In the genomic region with DNA sequence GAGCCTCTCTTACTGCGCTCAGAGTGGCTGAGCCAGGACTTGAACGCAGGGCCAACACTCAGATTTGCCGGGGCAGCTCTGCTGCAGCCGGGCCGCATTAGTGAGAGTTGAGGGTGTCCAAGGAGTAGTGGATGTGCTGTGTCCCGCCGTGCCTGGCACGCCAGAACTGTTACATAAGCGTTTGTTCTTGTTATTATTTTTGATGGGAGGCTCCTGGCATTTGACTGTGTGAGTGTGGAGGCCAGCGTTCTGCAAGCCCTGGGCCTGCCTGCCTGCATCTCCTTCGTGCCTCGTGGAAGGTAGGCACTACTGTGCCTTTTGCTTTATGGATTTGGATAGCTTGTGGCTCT, we compare ENCODE assay signal across 7 mouse cellular contexts. TPM values are rescaled to one million over a fixed set of nuclear protein-coding genes. Genes with fewer than 3 reads are reported as not detected.
DNase-seq lines count a peak whose midpoint lies in the region; ATAC-seq and TF ChIP-seq lines count a peak whose summit lies in the region.

No protein-coding gene starts in this region.

- peak overlapping the region; percentile 9; the same call in 1 of the 2 replicates for H3K4me3 ChIP-seq in midbrain, embryonic 10.5 days
- H3K4me3 ChIP-seq in midbrain, embryonic 14.5 days (replicated peaks; ENCODE audit: low read depth, low read length) = no peak overlapping the region
- H3K4me3 ChIP-seq in embryonic facial prominence, embryonic 12.5 days = 0 out of 2 replicates have a peak overlapping the region, but pooled peaks have one; percentile 1
- H3K4me3 ChIP-seq in heart, postnatal 0 days (ENCODE audit: low read depth, low read length) = peak overlapping the region; percentile 73

- no peak overlapping the region for H3K9ac ChIP-seq in midbrain, embryonic 14.5 days (replicated peaks; ENCODE audit: low read length)
- no peak overlapping the region for H3K9ac ChIP-seq in embryonic facial prominence, embryonic 12.5 days
- H3K9ac ChIP-seq in heart, postnatal 0 days (replicated peaks; ENCODE audit: low read depth, low read length) = peak overlapping the region; percentile 86

- no peaks in the 10 kb centered on the region for H3K36me3 ChIP-seq in midbrain, embryonic 10.5 days
- no peaks in the 10 kb centered on the region for H3K36me3 ChIP-seq in midbrain, embryonic 14.5 days (ENCODE audit: control insufficient read depth, insufficient read depth, low read length)
- H3K36me3 ChIP-seq in embryonic facial prominence, embryonic 12.5 days = no peaks in the 10 kb centered on the region
- H3K36me3 ChIP-seq in heart, postnatal 0 days (replicated peaks; ENCODE audit: control insufficient read depth, insufficient read depth, low read length) = no peaks in the 10 kb centered on the region

- H3K27me3 ChIP-seq in midbrain, embryonic 10.5 days (ENCODE audit: low read depth, poor library complexity, severe bottlenecking) = peaks cover 72% of the 10 kb centered on the region
- H3K27me3 ChIP-seq in midbrain, embryonic 14.5 days (ENCODE audit: control insufficient read depth, insufficient read depth, low read length) = peaks cover 48% of the 10 kb centered on the region
- H3K27me3 ChIP-seq in embryonic facial prominence, embryonic 12.5 days = peaks cover 52% of the 10 kb centered on the region
- H3K27me3 ChIP-seq in heart, postnatal 0 days (ENCODE audit: control insufficient read depth, insufficient read depth, low read length) = no peaks in the 10 kb centered on the region

- ATAC-seq in midbrain, embryonic 14.5 days (ENCODE audit: low FRiP score, low TSS enrichment) = no peak
- ATAC-seq in embryonic facial prominence, embryonic 12.5 days (ENCODE audit: insufficient number of reproducible peaks, insufficient read depth, low FRiP score, low TSS enrichment) = no peak
- no peak for ATAC-seq in heart, postnatal 0 days (ENCODE audit: insufficient read depth, low read depth)
- no peak for ATAC-seq in monocyte, adult 5-6 weeks (replicated peaks; ENCODE audit: insufficient number of reproducible peaks, low FRiP score, low TSS enrichment, poor library complexity, severe bottlenecking)

- TF ChIP-seq CTCF in heart, postnatal 0 days (IDR thresholded peaks at IDR 0.05; ENCODE audit: low read depth) = no peak

- no peak overlapping the region for H3K27ac ChIP-seq in midbrain, embryonic 10.5 days (replicated peaks)
- no peak overlapping the region for H3K27ac ChIP-seq in midbrain, embryonic 14.5 days (replicated peaks; ENCODE audit: low read depth, low read length)
- H3K27ac ChIP-seq in embryonic facial prominence, embryonic 12.5 days = no peak overlapping the region
- H3K27ac ChIP-seq in heart, postnatal 0 days (ENCODE audit: low read depth) = 0 out of 2 replicates have a peak overlapping the region, but pooled peaks have one; percentile 18

- peaks cover 29% of the 10 kb centered on the region for H3K4me1 ChIP-seq in midbrain, embryonic 10.5 days
- 0 out of 2 replicates have a peak, but pooled peaks cover 4% of the 10 kb centered on the region for H3K4me1 ChIP-seq in midbrain, embryonic 14.5 days (ENCODE audit: control insufficient read depth, insufficient read depth, low read length)
- H3K4me1 ChIP-seq in embryonic facial prominence, embryonic 12.5 days = 0 out of 2 replicates have a peak, but pooled peaks cover 12% of the 10 kb centered on the region
- H3K4me1 ChIP-seq in heart, postnatal 0 days (ENCODE audit: control insufficient read depth, insufficient read depth) = peaks cover 12% of the 10 kb centered on the region; the same call in 1 of the 2 replicates

- DNase-seq in midbrain, embryonic 10.5 days (ENCODE audit: low spot score) = no peak
- DNase-seq in midbrain, embryonic 14.5 days = no peak
- DNase-seq in heart, postnatal 0 days (ENCODE audit: low spot score) = no peak
- peak; percentile 68 to 73 for DNase-seq in lung, adult 18-20 months
- no peak for DNase-seq in right cerebral cortex, postnatal 36 days (ENCODE audit: low spot score in 2 of 2)

- no peak for TF ChIP-seq EP300 in heart, postnatal 0 days (IDR thresholded peaks at IDR 0.05; ENCODE audit: low read depth)

- WGBS in midbrain, embryonic 10.5 days = 88% methylated on average over 12 of the region's 12 CpGs
- 85% methylated on average over 12 of the region's 12 CpGs for WGBS in midbrain, embryonic 14.5 days
- 85% methylated on average over 12 of the region's 12 CpGs for WGBS in embryonic facial prominence, embryonic 12.5 days
- WGBS in heart, postnatal 0 days = 68% methylated on average over 12 of the region's 12 CpGs

- peaks cover 6% of the 10 kb centered on the region for H3K9me3 ChIP-seq in midbrain, embryonic 10.5 days (replicated peaks)
- no peaks in the 10 kb centered on the region for H3K9me3 ChIP-seq in midbrain, embryonic 14.5 days (ENCODE audit: control insufficient read depth, low read length)
- no peaks in the 10 kb centered on the region for H3K9me3 ChIP-seq in embryonic facial prominence, embryonic 12.5 days
- H3K9me3 ChIP-seq in heart, postnatal 0 days (replicated peaks; ENCODE audit: control insufficient read depth, low read length) = no peaks in the 10 kb centered on the region

- no peak overlapping the region for H3K4me2 ChIP-seq in midbrain, embryonic 14.5 days (ENCODE audit: low read length)
- H3K4me2 ChIP-seq in embryonic facial prominence, embryonic 12.5 days (replicated peaks) = no peak overlapping the region
- peak overlapping the region; percentile 95 for H3K4me2 ChIP-seq in heart, postnatal 0 days (ENCODE audit: low read depth, low read length)

RNA-seq across cellular contexts. Expression of a gene that starts 1.3 kb away (rescaled TPM):
- 35.7 and 35.8 TPM in 2 replicates for polyA plus RNA-seq in midbrain, embryonic 10.5 days (2016; fragmentation: Nextera tagmentation; extraction: Ambion mirVana)
- 28.8 and 29.9 TPM in 2 replicates for polyA plus RNA-seq in midbrain, embryonic 14.5 days (2014; fragmentation: Nextera tagmentation; extraction: Ambion mirVana)
- polyA plus RNA-seq in embryonic facial prominence, embryonic 12.5 days (2016; fragmentation: Nextera tagmentation; extraction: Ambion mirVana) = 45.0 and 46.9 TPM in 2 replicates
- total RNA-seq in heart, postnatal 0 days (2014; rRNA removed; ENCODE audit: low replicate concordance) = 76.8 and 84.3 TPM in 2 replicates
- polyA plus RNA-seq in heart, postnatal 0 days (2015; fragmentation: Nextera tagmentation; extraction: Ambion mirVana) = 37.6 and 39.3 TPM in 2 replicates
- total RNA-seq in monocyte, adult 5-6 weeks (2017) = 55.2 to 64.6 TPM (median 57.9 TPM) in 3 replicates

RNA-seq across cellular contexts. Expression of a gene that starts 2.2 kb away (rescaled TPM):
- polyA plus RNA-seq in midbrain, embryonic 10.5 days (2016; fragmentation: Nextera tagmentation; extraction: Ambion mirVana) = 0.30 and 0.48 TPM in 2 replicates
- 1.4 TPM in 2 replicates for polyA plus RNA-seq in midbrain, embryonic 14.5 days (2014; fragmentation: Nextera tagmentation; extraction: Ambion mirVana)
- 7.1 and 7.8 TPM in 2 replicates for polyA plus RNA-seq in embryonic facial prominence, embryonic 12.5 days (2016; fragmentation: Nextera tagmentation; extraction: Ambion mirVana)
- 43.5 and 50.8 TPM in 2 replicates for total RNA-seq in heart, postnatal 0 days (2014; rRNA removed; ENCODE audit: low replicate concordance)
- 4.9 and 5.8 TPM in 2 replicates for polyA plus RNA-seq in heart, postnatal 0 days (2015; fragmentation: Nextera tagmentation; extraction: Ambion mirVana)
- 255 to 567 TPM (median 357 TPM) in 3 replicates for total RNA-seq in monocyte, adult 5-6 weeks (2017)

RNA-seq across cellular contexts. Expression of a gene that starts 29.6 kb away (rescaled TPM):
- polyA plus RNA-seq in midbrain, embryonic 10.5 days (2016; fragmentation: Nextera tagmentation; extraction: Ambion mirVana) = 2.4 and 3.6 TPM in 2 replicates
- 8.0 and 11.5 TPM in 2 replicates for polyA plus RNA-seq in midbrain, embryonic 14.5 days (2014; fragmentation: Nextera tagmentation; extraction: Ambion mirVana)
- 10.8 and 16.2 TPM in 2 replicates for polyA plus RNA-seq in embryonic facial prominence, embryonic 12.5 days (2016; fragmentation: Nextera tagmentation; extraction: Ambion mirVana)
- total RNA-seq in heart, postnatal 0 days (2014; rRNA removed; ENCODE audit: low replicate concordance) = 5.8 and 25.5 TPM in 2 replicates
- polyA plus RNA-seq in heart, postnatal 0 days (2015; fragmentation: Nextera tagmentation; extraction: Ambion mirVana) = 2.7 and 5.1 TPM in 2 replicates
- not detected in 3 replicates for total RNA-seq in monocyte, adult 5-6 weeks (2017)

RNA-seq across cellular contexts. Expression of a gene that starts 59.0 kb away (rescaled TPM):
- polyA plus RNA-seq in midbrain, embryonic 10.5 days (2016; fragmentation: Nextera tagmentation; extraction: Ambion mirVana) = 410 and 413 TPM in 2 replicates
- polyA plus RNA-seq in midbrain, embryonic 14.5 days (2014; fragmentation: Nextera tagmentation; extraction: Ambion mirVana) = 286 and 299 TPM in 2 replicates
- polyA plus RNA-seq in embryonic facial prominence, embryonic 12.5 days (2016; fragmentation: Nextera tagmentation; extraction: Ambion mirVana) = 256 and 272 TPM in 2 replicates
- 74.5 and 94.6 TPM in 2 replicates for total RNA-seq in heart, postnatal 0 days (2014; rRNA removed; ENCODE audit: low replicate concordance)
- polyA plus RNA-seq in heart, postnatal 0 days (2015; fragmentation: Nextera tagmentation; extraction: Ambion mirVana) = 150 and 152 TPM in 2 replicates
- total RNA-seq in monocyte, adult 5-6 weeks (2017) = 43.7 to 97.6 TPM (median 59.7 TPM) in 3 replicates

Comparison
In these comparisons a context has a peak if more than half of its experiments do, and no peak if none do; other contexts are left out.
1. DNase-seq: peak in lung, adult 18-20 months (2 of 2); none in midbrain, embryonic 10.5 days (single experiment), midbrain, embryonic 14.5 days (single experiment), heart, postnatal 0 days (single experiment) and right cerebral cortex, postnatal 36 days (0 of 2).